Mouse (Mus musculus) gastrocnemius, adult 8-10 months (tissue): Measurements from ENCODE around the gene Tmem139. TPM values are rescaled to one million over a fixed set of nuclear protein-coding genes. Genes with fewer than 3 reads are reported as not detected.

Experiments used
- DNase-seq, 2 experiments: peaks; one replicate each; pipeline ENCODE4 v3.0.0; 2022; ENCODE audit warnings: low spot score in 2 of 2
- total RNA-seq, 4 experiments: library from RNA; stranded (reverse); gene quantifications; 2 replicates each; pipeline ENCODE4 v1.2.4; 2022

The Tmem139 gene
- total RNA-seq, result not detected

DNA sequence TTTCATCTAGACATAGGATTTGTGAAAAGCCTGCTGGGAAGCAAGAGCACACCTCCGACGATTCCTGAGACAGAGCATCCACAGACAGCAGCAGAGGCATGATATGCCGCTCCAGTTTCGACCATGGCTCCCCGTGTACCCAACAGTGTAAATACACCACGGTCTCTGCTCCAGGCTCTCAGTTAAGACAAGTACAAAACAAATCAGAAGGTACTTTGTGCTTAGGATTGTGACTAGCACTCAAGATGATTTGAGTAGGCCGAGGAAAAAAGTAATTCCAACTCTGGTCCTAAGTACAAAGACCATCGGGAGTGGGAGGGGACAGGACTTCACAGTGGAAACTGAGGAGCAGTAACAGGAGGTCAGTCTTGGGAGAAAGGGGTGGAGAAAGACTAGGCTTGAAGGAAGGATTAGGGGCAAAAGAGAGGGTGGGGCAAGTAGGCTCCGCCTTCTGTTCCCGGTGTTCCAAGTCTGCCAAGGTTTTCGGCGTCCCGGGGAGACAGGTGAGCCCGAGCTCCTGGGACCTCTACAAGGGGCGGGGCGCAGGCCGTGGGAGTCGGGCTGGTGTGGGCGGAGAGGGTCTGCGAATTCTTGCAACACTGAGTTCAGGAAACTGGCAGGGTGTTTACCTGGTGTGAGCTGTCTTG is at the start of gene Tmem139:
Tmem139 (plus strand) TSS at position 447 of the 647 bp plus-strand sequence.
- no peak for DNase-seq

DNA sequence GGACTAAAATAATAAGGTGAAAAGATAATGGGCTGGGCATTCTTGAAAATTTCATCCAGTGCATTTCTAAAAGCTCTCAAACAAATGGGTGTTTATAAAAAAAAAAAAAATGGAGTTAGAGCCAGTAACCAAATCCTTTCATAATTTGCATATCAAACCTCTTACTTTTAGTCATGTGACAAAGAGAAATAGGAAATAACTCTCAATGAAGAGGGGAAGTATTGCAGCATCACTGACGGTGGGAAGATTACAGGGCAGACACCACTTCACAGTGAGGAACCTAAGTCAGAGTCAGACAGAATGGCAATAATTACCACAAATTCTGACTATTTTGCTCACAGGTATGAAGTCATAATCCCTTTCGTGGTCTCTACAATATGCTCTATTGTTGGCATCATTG is 46.7 kb upstream of the Tmem139 start, which contains the start of gene Tas2r144:
Tas2r144 (plus strand) TSS at position 301 of the 400 bp plus-strand sequence.
- no peak for DNase-seq

DNA sequence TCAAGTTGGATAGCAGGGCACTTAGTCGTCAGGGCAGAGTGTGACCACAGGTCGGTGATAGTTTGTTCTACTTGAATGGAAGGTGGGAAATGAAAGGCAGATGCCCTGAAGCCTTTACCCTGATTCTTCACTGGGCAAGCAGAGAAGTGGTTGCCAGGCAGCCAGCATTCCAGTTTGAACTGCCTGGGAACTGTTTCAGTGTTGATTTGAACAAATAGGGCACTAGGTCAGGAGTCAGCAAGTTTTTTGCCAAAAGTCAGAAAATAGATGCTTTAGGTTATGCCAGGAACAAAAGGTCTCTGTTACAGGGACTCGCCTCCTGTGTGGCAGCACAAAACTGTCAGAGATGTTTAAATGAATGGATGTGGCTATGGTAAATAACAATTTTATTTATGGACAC is 39.5 kb upstream of the Tmem139 start:
- DNase-seq, result no peak

DNA sequence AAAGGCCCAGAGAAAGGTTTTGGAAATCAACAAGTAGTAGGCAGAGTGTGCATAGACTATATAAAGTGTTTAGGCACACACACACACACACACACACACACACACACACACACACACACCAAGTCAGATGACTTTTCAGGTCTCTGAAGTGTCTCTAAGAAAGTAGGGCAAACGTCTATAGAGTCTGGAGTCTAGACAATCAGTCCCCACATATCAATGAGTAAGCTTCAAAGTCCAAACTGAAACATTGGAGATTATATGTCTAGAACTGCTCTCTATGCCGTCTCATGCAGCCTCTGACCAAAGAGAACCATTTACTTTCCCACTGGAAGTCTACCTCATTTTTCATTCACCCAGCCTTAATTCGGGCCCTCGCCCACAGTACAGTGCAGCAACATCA is 36.7 kb upstream of the Tmem139 start:
- no peak for DNase-seq

DNA sequence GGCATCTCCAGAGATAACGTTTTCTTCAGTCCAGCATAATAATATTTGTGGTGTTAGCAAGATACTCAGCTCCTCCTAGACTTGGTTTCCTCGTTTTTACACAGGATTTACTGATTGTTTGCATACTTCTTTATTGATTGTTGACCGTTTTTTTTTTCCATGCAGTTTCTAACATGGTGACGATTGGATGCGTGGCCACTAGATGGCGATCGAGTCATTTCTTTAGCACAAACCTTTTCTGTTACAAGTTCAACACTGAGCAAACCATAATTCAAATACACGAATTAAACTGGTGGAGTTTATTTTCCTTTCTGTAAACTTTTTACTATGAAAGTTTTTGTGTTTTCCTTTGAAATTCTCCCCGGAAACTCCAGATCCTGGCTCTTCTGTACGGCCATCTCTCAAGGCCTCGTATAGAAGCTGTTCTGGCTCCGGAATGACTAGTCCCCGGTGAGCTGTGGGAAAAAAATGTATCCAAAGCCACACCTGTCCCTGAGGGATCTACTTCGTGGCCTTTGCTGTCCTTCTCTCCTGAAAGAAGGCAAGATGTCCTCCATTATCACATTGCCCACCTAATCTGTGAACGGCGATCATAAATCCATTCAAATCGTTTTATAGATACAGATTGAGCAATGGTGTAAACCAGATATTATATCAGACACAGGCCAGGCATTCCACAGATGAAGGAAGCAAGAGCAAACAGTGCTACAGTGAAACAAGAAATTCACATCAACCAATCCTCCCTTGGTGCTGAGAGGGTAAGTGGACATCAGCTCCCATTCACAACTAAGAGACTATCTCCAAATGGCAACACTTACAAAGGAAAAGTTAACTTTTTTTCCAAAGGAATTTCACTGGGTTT is 34.3 kb upstream of the Tmem139 start:
- DNase-seq, result peak; percentile 31 to 42

DNA sequence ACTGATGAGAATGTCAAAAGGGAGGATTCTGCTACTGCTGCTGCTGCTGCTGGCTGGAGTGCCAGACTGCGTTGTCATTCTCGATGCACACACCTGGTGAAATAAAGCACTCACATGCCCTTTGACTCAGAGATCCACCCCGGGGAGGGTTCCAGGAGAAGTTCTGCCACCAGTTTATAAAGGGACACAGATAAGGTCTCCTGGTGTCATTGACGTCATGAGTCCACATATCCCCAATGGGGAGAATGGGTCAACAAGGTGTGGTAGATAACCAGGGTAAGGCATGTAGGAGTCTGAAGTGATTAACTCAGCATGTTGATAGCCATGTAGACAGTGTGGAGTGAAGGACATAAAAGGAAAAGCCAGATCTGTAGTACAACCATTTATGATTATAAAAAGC is 32.2 kb upstream of the Tmem139 start:
- DNase-seq, result no peak

DNA sequence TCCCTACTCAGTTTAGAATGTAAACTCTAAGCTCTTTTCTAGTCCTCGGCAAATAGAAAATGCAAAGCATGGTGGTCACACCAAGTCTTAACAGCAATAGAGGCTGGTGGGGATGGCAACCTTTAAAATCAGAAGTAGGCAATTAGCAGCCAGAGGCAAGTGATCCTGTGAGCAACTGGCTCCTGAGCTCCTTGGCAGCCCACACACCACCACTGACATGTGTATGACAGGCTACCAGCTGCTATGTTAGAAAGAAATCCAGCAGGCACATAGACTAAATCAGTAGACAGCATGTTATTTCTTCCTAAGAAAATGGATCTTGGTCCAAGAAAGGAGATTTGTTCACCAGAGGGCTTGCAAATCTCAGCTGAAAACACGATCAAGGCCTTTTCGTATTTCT is 30.6 kb upstream of the Tmem139 start:
- DNase-seq, result no peak

DNA sequence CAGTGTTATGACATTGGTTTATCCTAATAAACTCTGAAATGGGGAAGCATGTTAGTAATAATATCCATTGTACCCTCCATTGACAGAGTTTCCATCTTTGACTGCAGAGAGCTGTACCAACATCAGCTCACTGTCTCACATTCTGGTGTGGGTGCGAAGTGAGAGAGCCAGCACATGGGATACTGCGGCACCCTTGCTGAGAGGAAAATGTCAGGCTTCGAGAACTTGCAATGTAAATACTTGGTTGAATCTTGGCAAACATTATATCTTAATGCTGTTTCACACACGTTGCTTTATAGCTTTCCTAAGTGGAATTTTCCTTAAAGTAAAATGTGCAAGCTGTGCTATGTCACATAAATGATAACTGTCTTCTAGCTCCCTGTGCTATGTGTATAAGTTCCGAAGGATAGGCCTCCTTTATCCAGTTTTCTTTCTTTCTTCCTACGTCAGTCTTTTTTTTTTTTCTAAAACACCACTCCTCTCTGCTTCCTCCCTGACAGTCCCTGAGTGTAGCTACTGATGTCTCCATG is 24.4 kb upstream of the Tmem139 start:
- DNase-seq, result no peak

DNA sequence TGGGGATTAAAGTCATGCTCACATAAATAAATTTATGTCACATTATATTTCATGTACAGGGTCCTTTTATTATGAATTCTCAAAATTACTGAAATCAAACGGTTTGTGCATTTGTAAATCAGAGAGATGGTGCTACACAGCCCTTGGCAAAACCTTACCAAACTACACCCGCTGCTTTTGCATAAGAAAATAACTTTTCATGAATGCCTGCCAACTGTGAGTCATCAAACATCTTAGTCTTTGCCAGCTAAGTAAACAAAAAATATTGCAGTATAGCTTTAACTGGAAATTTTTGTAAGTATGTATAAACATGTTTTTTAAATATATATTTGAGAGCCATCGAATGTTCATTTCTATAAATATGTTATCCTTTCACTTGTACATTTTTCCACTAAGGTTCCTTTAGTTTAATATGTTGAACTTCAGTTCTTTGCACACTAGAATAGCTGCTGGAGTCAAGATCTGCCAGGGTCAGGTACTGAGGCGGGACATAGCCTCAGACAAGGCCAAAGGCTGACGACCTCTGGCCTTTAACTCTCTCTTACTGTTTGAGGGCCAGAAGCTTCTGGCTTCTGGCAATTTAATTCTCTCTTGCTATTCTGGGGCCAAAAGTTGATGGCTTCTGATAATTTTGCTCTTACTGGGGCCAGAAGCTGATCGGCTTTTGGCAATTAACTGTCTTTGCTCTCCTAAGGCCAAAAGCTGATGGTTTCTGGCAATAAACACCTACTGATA is 20.3 kb upstream of the Tmem139 start:
- DNase-seq, result no peak

DNA sequence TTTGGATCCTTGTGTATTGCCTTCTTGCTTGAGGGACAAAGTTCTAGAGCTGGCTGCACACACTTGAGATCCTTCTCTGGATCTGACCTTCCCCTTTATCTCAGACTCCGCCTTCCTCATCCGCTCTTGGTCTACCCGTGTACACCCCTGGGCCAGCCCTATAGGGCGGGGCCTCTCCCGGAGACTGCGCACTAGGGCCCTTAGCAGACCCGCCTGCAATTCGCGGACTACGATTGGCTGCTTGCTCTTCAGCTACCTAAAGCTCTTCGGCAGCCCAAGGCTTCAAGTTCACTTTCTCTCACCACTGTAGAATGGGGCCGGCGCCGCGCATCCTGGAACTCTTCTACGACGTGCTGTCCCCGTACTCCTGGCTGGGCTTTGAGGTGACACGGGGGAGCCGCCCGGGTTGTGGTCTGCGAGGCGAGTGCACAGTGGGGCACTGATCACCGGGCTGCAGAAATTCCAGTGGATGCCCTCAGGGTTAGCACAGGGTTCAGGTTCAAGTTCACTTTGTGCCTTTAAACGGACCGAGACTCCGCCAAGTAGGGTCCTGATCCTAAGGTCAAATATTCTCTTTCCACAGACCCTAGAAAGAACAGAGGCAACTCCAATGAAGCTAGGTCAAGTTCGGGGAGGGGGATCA is 15.9 kb upstream of the Tmem139 start, which contains the start of gene Gstk1:
Gstk1 (plus strand) TSS at position 225 of the 643 bp plus-strand sequence.
- peak; percentile 68 to 85 for DNase-seq

DNA sequence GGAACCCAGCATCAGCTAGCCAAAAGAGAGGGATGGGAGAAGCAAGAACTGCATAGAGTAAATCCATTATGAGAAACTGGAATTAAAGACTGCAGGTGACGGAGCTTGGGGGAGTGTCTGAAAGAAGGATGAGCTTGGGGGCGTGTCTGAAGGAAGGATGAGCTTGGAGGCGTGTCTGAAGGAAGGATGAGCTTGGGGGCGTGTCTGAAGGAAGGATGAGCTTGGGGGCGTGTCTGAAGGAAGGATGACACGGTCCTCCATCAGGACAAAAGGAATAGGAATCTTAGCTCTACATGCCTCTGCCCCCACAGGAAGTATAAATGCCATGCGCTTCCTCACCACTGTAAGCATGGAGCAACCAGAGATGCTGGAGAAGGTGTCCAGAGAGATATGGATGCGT is 14.6 kb upstream of the Tmem139 start:
- peak in 1 of 2 experiments; percentile 28 for DNase-seq

DNA sequence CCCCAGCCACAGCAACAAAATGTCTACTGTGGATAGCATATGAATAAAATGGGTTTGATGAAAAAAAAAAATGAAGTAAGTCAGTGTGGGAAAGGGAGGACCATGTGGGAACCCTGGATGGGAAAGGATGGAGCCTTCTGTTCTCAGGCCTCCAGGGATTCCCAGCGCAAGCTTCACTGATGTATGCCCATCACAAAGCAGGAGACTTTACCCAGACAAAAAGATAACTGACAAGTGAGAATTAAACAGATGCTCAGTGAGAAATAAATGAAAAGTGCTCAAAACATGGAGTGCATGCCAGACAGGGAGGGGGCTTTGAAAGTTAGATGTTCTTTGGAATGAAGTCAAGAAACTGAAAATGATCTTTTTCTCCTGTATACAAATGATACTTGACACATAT is 13.8 kb upstream of the Tmem139 start:
- DNase-seq, result no peak

DNA sequence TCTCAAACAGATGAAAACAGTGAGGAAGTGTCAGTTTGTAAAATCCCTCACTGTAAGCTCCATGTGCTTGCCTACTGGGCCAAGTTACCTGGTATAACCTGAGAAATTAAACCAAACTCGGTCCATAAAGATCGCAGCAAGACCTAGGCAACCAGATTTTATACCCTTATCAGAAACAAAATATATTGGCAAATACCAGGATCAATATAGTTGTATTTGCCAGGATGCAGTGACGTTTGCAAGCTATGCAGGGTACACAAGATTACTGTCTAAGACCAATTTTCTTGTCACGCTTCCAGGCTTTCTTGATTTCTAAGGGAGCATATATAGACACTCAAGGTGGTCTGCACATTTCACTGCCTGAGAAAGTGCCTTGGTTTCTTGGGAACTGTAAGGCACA is 10.0 kb upstream of the Tmem139 start:
- no peak for DNase-seq

DNA sequence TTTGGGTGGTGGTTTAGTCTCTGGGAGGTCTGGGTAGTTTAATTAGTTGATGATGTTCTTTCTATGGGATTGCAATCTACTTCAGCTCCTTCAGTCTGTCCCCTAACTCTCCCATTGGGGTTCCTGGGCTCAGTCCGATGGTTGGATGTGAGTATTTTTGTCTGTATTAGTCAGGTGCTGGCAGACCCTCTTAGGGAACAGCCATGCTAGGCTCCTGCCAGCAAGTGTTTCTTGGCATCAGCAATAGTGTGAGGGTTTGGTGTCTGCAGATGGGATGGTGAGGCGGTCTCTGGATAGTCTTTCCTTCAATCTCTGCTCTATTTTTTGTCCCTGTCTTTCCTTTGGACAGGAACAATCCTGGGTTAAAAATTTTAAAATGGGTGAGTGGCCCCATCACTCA is 8.7 kb upstream of the Tmem139 start:
- DNase-seq, result no peak

DNA sequence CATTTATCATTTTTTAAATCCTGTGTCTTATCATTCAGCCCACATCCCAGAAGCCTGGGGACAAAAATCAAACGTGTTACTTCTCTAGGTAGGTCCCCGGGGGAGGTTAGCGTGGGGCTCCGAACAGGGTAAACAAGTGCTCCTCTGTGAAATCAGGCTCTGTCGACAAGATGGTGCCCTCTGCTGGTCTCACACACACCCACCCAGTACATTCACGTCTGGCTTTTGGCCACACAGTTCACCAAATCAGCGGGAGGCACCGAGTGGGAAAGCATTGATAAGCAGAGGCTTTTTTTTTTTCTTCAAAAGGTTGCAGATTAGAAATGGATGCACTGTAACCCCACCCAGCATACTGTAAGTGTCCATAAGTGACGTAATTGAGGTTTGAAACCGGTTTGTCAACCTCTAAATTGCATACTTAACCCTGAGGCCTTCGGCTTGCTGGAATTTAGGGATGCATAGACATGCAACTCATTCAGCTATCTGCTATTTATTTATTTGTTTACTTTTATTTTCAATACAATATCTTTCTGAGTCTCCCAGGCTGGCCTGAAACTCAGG is 4.4 kb upstream of the Tmem139 start:
- DNase-seq, result peak in 1 of 2 experiments; percentile 32

DNA sequence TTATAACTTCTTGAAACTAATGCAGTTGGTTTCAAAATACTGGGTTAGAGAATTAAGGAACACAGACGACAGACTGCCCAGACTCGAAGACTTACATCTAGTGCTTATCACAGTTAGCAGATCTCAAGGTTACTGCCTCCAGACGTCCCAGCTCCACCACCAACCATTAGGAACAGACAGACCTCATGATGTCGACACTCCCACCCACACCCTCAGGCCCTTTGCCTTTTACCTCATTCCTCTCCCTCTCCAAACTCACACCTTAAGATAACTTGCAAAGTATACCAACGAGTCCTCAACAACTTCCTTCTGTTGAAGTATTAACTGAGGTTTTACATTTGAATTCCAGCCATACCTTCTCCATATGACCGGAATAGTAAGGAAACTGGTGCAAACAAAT is 1.3 kb upstream of the Tmem139 start:
- DNase-seq, result no peak

DNA sequence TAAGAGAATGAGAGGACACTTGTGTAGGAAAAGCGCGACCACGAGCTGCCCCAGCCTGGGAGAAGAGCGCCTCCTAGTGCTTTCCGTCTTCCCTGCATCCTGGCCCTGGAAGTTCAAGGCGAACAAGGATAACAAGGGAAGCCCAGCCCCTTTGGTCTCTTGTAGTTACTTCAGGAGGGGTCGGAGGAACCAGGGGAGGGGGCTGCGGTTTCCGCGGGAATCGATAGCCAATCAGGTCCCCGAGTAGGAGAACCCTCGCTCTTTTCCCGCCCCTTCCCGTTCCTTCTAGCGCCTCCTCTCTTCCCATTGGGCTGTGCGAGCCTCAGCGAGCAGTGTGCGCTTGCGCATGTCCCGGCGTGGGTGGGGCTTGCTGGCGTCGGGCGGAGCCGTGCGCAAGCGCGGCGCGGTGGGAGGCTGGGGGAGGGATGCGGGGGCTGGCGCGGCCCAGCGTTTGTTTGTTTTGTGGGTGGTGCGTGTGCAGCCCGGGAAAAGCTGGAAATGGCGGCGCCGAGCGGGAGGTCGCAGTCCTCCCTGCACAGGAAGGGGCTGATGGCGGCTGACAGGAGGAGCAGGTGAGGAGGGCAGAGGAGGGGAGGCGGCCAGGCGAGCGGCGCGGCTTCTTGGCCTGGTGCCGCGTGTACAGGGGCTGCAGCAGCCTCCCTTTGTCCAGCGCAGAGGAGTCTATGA is 3.0 kb downstream of the Tmem139 start, which contains the start of gene Casp2:
Casp2 (plus strand) TSS at position 360 of the 687 bp plus-strand sequence.
- peak; percentile 97 to 98 for DNase-seq

DNA sequence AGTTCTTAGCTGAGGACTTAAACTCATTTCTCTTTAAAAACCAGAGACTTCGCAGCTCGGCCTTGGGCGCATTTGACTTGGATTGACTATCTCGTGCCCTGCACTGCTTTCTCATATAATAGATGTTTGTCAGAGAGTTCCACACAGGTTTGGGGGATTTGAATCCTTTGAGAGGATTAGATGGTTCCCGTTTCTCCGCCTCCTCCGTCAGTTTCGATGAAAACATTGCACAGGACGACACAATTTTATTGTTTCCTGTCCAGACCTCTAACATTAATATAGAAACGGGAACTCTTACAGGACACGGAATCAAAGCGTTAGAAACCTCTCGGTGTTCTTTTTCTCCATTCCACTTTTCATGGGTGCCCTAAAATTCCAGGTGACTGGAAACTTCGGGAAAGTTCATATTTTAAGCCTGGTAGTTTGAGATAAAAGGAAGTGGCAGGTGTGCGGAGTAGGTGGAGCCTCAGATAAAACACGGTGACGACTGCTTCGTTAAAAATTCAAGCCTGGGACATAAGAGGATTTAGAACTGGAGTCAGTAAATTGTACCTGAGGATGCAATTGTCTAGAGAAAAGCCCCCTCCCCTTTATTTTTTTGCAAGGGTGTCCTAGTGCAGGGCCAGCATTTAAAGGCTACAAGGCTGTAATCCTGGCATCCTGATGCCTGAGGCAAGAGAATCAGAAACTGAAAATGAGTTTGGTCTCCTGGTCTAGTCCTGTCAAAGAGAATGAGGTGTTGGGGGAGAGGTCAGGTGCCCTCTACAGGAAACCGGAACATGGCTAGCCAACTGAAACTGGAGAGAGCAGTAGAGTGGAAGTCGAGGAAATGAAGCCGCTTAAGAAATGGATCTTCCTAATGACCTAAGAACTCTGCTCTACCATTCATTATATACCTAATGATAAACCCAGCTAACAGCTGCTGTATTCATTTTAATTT is 3.9 kb downstream of the Tmem139 start:
- no peak for DNase-seq

DNA sequence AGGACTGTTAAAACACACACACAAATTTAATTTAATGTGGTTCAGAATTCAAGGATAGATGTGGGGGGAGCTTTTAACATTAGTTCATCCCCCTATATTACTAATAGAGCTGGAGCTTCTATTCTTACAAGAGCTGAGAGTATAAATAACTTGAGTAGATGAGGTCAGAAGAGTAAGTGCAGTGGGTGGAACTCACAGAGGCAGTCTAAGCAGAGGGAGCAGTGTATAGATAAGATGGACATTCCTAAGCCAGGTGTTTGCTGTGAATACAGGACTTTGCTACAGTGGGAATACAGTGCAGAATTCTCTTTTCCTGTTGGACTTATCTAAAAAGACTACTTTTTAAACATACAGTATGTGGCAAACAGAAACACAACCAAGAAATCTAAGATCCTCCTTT is 9.0 kb downstream of the Tmem139 start:
- DNase-seq, result no peak
